Mouse (Mus musculus): ENCODE data around the gene Acot12. TPM values are rescaled to one million over a fixed set of nuclear protein-coding genes. Genes with fewer than 3 reads are reported as not detected.

The Acot12 gene
- not detected in 2 replicates for polyA plus RNA-seq (2012)

GRCm38 (mm10) chr13:91741280-91742047 lies at the start of gene Acot12:
Gene Acot12, plus strand, starts transcription at chr13:91741512.

GRCm38 (mm10) chr13:91807155-91807839 lies 66.0 kb downstream of the Acot12 start, which contains the start of gene Zcchc9:
Gene Zcchc9, minus strand, starts transcription at chr13:91807705.

Other genes starting within 250 kb of the Acot12 start
- 3.6 and 4.0 TPM in 2 replicates for gene Zcchc9, start 66.2 kb downstream of the Acot12 start, polyA plus RNA-seq (2012)
- gene Ckmt2, start 135.4 kb downstream of the Acot12 start, polyA plus RNA-seq (2012), result not detected in 2 replicates